ENCODE assay signal across 8 mouse cellular contexts in genomic region chr1:134097956-134098725, GRCm38 (mm10). TPM values are rescaled to one million over a fixed set of nuclear protein-coding genes. Genes with fewer than 3 reads are reported as not detected.
A peak's percentile ranks its signal among the peaks of the same experiment; 100 is the strongest.
DNase-seq lines count a peak whose midpoint lies in the region; ATAC-seq and TF ChIP-seq lines count a peak whose summit lies in the region.

No protein-coding gene starts in this region.

- peak overlapping the region; percentile 32; the same call in 1 of the 2 replicates for H3K4me3 ChIP-seq in brown adipose tissue, adult 24 weeks (ENCODE audit: insufficient read depth, low read depth, low read length)
- H3K4me3 ChIP-seq in lung, embryonic 16.5 days (ENCODE audit: low read length): peak overlapping the region; percentile 51; the same call in 1 of the 2 replicates
- no peak overlapping the region for H3K4me3 ChIP-seq in stomach, postnatal 0 days (ENCODE audit: low read depth, low read length)

- H3K9me3 ChIP-seq in lung, embryonic 16.5 days (ENCODE audit: control insufficient read depth, low read length): no peaks in the 10 kb centered on the region
- H3K9me3 ChIP-seq in stomach, postnatal 0 days (ENCODE audit: control insufficient read depth, low read length): no peaks in the 10 kb centered on the region

- H3K4me1 ChIP-seq in brown adipose tissue, adult 24 weeks (ENCODE audit: control insufficient read depth, insufficient read depth, insufficient read length, low read length): peaks cover 53% of the 10 kb centered on the region
- peaks cover 60% of the 10 kb centered on the region for H3K4me1 ChIP-seq in lung, embryonic 16.5 days (replicated peaks; ENCODE audit: control insufficient read depth, insufficient read depth, low read length)
- peaks cover 54% of the 10 kb centered on the region for H3K4me1 ChIP-seq in stomach, postnatal 0 days (replicated peaks; ENCODE audit: control insufficient read depth, insufficient read depth)

- peak overlapping the region; percentile 67 for H3K4me2 ChIP-seq in lung, embryonic 16.5 days (ENCODE audit: low read depth, low read length)
- peak overlapping the region; percentile 59 for H3K4me2 ChIP-seq in stomach, postnatal 0 days (replicated peaks; ENCODE audit: low read depth)

- 35% methylated on average over 13 of the region's 13 CpGs for WGBS in lung, embryonic 16.5 days
- WGBS in stomach, postnatal 0 days: 33% methylated on average over 13 of the region's 13 CpGs

- no peaks in the 10 kb centered on the region for H3K36me3 ChIP-seq in lung, embryonic 16.5 days (ENCODE audit: control insufficient read depth, insufficient read depth, low read length)
- no peaks in the 10 kb centered on the region for H3K36me3 ChIP-seq in stomach, postnatal 0 days (ENCODE audit: control insufficient read depth, insufficient read depth, low read length)

- no peaks in the 10 kb centered on the region for H3K27me3 ChIP-seq in lung, embryonic 16.5 days (ENCODE audit: control insufficient read depth, insufficient read depth, low read depth, low read length)
- no peaks in the 10 kb centered on the region for H3K27me3 ChIP-seq in stomach, postnatal 0 days (ENCODE audit: control insufficient read depth, insufficient read depth, low read length)

- peak; percentile 8 for TF ChIP-seq EP300 in stomach, postnatal 0 days (optimal IDR thresholded peaks at IDR 0.05)

- peak; percentile 74 to 87 for DNase-seq in adrenal gland, adult (ENCODE audit: inconsistent age in 2 of 2, low spot score in 1 of 2)
- DNase-seq in adrenal gland, postnatal 4 days (ENCODE audit: low spot score in 2 of 2): no peak
- DNase-seq in heart, adult 9 months (ENCODE audit: low spot score in 2 of 2): peak; percentile 71 to 84
- peak; percentile 66 to 67 for DNase-seq in kidney, adult 8-10 months
- peak; percentile 55 for DNase-seq in stomach, postnatal 0 days (ENCODE audit: low spot score)
- no peak for DNase-seq in thymus, postnatal 25 days

- H3K27ac ChIP-seq in brown adipose tissue, adult 24 weeks (replicated peaks; ENCODE audit: low read depth, low read length): peak overlapping the region; percentile 96
- peak overlapping the region; percentile 99 for H3K27ac ChIP-seq in lung, embryonic 16.5 days (ENCODE audit: low read length)
- peak overlapping the region; percentile 98 for H3K27ac ChIP-seq in stomach, postnatal 0 days (replicated peaks)

- ATAC-seq in lung, embryonic 16.5 days (ENCODE audit: low read depth): no peak
- ATAC-seq in stomach, postnatal 0 days (ENCODE audit: low FRiP score, low TSS enrichment): no peak

- H3K9ac ChIP-seq in lung, embryonic 16.5 days (ENCODE audit: low read length): peak overlapping the region; percentile 53
- peak overlapping the region; percentile 32; the same call in 1 of the 2 replicates for H3K9ac ChIP-seq in stomach, postnatal 0 days (ENCODE audit: low read length)

- no peak for TF ChIP-seq CTCF in stomach, postnatal 0 days (IDR thresholded peaks at IDR 0.05; ENCODE audit: low read depth)

RNA-seq across cellular contexts. Expression of gene Chit1, which starts 12.9 kb away (rescaled TPM):
- not detected for total RNA-seq in adrenal gland, postnatal 4 days (2021)
- polyA plus RNA-seq in brown adipose tissue, adult 24 weeks (2012; ENCODE audit: insufficient read depth, insufficient read length, missing spikeins): not detected in 2 replicates
- polyA plus RNA-seq in lung, embryonic 16.5 days (2015; fragmentation: Nextera tagmentation; extraction: Ambion mirVana): 0.09 and 0.24 TPM in 2 replicates
- polyA plus RNA-seq in stomach, postnatal 0 days (2015; fragmentation: Nextera tagmentation; extraction: Ambion mirVana): 38.5 and 45.1 TPM in 2 replicates

RNA-seq across cellular contexts. Expression of gene Btg2, which starts 19.2 kb away (rescaled TPM):
- 10 to 100 TPM; 25.6 to 27.8 TPM for total RNA-seq in adrenal gland, postnatal 4 days (2021)
- polyA plus RNA-seq in brown adipose tissue, adult 24 weeks (2012; ENCODE audit: insufficient read depth, insufficient read length, missing spikeins): 16.6 and 53.4 TPM in 2 replicates
- 130 and 135 TPM in 2 replicates for polyA plus RNA-seq in lung, embryonic 16.5 days (2015; fragmentation: Nextera tagmentation; extraction: Ambion mirVana)
- 85.9 and 96.8 TPM in 2 replicates for polyA plus RNA-seq in stomach, postnatal 0 days (2015; fragmentation: Nextera tagmentation; extraction: Ambion mirVana)

Comparison
In these comparisons a context has a peak if more than half of its experiments do, and no peak if none do; other contexts are left out.
1. DNase-seq: peak in adrenal gland, adult (2 of 2), heart, adult 9 months (2 of 2), kidney, adult 8-10 months (2 of 2) and stomach, postnatal 0 days (single experiment); none in adrenal gland, postnatal 4 days (0 of 2) and thymus, postnatal 25 days (single experiment).
2. RNA of gene Chit1, which starts 12.9 kb away (polyA plus RNA-seq): 38.5 to 45.1 TPM in stomach, postnatal 0 days; 0.09 to 0.24 TPM in lung, embryonic 16.5 days and not detected in brown adipose tissue, adult 24 weeks; every median in the first group is over 10 times any median in the second.
3. Peak in every context shown above with its lines, with median percentiles within 50 percentile points of each other: H3K27ac ChIP-seq.